ENCODE assay signal across 23 mouse cellular contexts in the genomic region with DNA sequence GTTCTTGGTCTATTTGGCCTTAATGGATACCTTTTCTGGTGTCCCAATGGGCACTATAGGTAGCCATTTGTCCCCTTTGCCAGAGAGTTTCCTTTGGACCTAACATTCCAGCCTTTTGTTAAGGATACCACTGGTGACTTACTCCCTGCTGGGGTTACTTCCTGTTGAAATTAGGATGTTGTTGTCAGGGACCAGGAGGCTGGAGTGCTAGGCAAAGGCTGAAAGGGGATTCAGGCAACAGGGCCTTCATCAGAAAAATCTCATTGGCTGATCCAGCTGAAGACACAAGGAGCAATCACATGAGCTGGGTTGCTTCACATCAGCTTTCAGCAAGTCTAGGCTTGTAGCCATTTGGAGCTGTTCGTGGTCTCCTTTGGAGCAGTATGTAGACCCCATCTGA. TPM values are rescaled to one million over a fixed set of nuclear protein-coding genes. Genes with fewer than 3 reads are reported as not detected.
DNase-seq lines count a peak whose midpoint lies in the region.
"Had no signal": no experiment of that assay in that cellular context is flagged by ENCODE, and none has a peak within 500 bp of the region (broad histone marks: within the 10 kb centered on the region; RNA-seq: fewer than 3 reads in every experiment).

No protein-coding gene starts in this region.

- DNase-seq in ES-CJ7 (ENCODE audit: low read depth, low spot score) = peak; percentile 73
- DNase-seq in R1 (ENCODE audit: low read depth, low spot score) = peak; percentile 89
- peak; percentile 66 for DNase-seq in ZHBTc4 (ENCODE audit: low read depth, low spot score)
- DNase-seq in heart, postnatal 10 days = no peak
- no peak for DNase-seq in hindbrain, embryonic 10.5 days (ENCODE audit: low spot score)
- no peak for DNase-seq in adrenal gland, postnatal 10 days
- DNase-seq: adrenal gland, adult 2 months; adrenal gland, adult 8-10 months; adrenal gland, postnatal 14 days; adrenal gland, postnatal 25 days; adrenal gland, postnatal 36 days; B cell, adult 2 months; cerebellum, adult 11 months; cerebellum, adult 11-12 months; cerebellum, adult 18-20 months; cerebellum, adult 2 months; cerebellum, adult 8-10 months; cerebellum, adult 9-10 months; cerebellum, adult 9-11 months had no signal

- intact Hi-C loops in heart, postnatal 10 days (cut with DNase I) = loop anchor here (5.0 kb wide), 1 partner anchor 71 kb away; no protein-coding TSS in a partner anchor

- no peak overlapping the region for H3K4me3 ChIP-seq in hindbrain, embryonic 10.5 days

- H3K9me3 ChIP-seq in hindbrain, embryonic 10.5 days = no peaks in the 10 kb centered on the region
- H3K9me3 ChIP-seq: G1E had no signal

- no peaks in the 10 kb centered on the region for H3K4me1 ChIP-seq in hindbrain, embryonic 10.5 days (replicated peaks)

- no peaks in the 10 kb centered on the region for H3K36me3 ChIP-seq in hindbrain, embryonic 10.5 days
- H3K36me3 ChIP-seq: G1E had no signal

- WGBS in hindbrain, embryonic 10.5 days = 86% methylated on average over 1 of the region's 1 CpGs

- H3K27ac ChIP-seq in hindbrain, embryonic 10.5 days = no peak overlapping the region

- H3K27me3 ChIP-seq in hindbrain, embryonic 10.5 days (ENCODE audit: insufficient read depth, poor library complexity, severe bottlenecking) = no peaks in the 10 kb centered on the region
- H3K27me3 ChIP-seq: CH12.LX, Patski had no signal

RNA-seq across cellular contexts. Expression of gene Tmem14a, which starts 12.1 kb away (rescaled TPM):
- total RNA-seq in heart, postnatal 10 days (2021) = 1 to 10 TPM; 3.1 to 4.6 TPM
- polyA plus RNA-seq in hindbrain, embryonic 10.5 days (2016; fragmentation: Nextera tagmentation; extraction: Ambion mirVana) = 10.5 and 11.1 TPM in 2 replicates
- total RNA-seq in adrenal gland, postnatal 10 days (2021) = 1 to 10 TPM; 4.5 to 4.8 TPM

RNA-seq across cellular contexts. Expression of gene Gsta3, which starts 34.1 kb away (rescaled TPM):
- total RNA-seq in heart, postnatal 10 days (2021) = 1 to 10 TPM; 1.5 to 1.7 TPM
- polyA plus RNA-seq in hindbrain, embryonic 10.5 days (2016; fragmentation: Nextera tagmentation; extraction: Ambion mirVana) = 0.21 and 0.26 TPM in 2 replicates
- total RNA-seq in adrenal gland, postnatal 10 days (2021) = 100 to 1,000 TPM in 1 of 2 experiments, 10 to 100 TPM in 1; 59.3 to 112 TPM
- total RNA-seq: CH12.LX had no signal
- polyA plus RNA-seq: C2C12, G1E had no signal

Comparison
In these comparisons a context has a peak if more than half of its experiments do, and no peak if none do; other contexts are left out.
1. DNase-seq: peak in ES-CJ7 (single experiment), R1 (single experiment) and ZHBTc4 (single experiment); none in heart, postnatal 10 days (0 of 2), hindbrain, embryonic 10.5 days (single experiment) and adrenal gland, postnatal 10 days (single experiment).
2. RNA of gene Gsta3, which starts 34.1 kb away (total RNA-seq): 59.3 to 112 TPM in adrenal gland, postnatal 10 days; 1.5 to 1.7 TPM in heart, postnatal 10 days; every median in the first group is over 10 times any median in the second.